Mouse (Mus musculus) cerebellum, adult 11-12 months (tissue): ENCODE measurements around the gene St6galnac1.
"Not testable (repeated sequence)": the region's sequence is repeated elsewhere in the genome, so short reads cannot be mapped to it uniquely, and the experiment has no call there.

Experiments used
- DNase-seq: peaks from one replicate; pipeline ENCODE4 v3.0.0; 2022

St6galnac1 gene

GRCm38 (mm10) chr11:116807116-116807515, 31.8 kb upstream of the St6galnac1 start:
- no peak for DNase-seq

GRCm38 (mm10) chr11:116806136-116807071, 31.1 kb upstream of the St6galnac1 start:
- no peak for DNase-seq

- no peak for DNase-seq
Measured at GRCm38 (mm10) chr11:116802709-116803108, 27.4 kb upstream of the St6galnac1 start.

GRCm38 (mm10) chr11:116801106-116801505, 25.8 kb upstream of the St6galnac1 start:
- DNase-seq = no peak

DNA sequence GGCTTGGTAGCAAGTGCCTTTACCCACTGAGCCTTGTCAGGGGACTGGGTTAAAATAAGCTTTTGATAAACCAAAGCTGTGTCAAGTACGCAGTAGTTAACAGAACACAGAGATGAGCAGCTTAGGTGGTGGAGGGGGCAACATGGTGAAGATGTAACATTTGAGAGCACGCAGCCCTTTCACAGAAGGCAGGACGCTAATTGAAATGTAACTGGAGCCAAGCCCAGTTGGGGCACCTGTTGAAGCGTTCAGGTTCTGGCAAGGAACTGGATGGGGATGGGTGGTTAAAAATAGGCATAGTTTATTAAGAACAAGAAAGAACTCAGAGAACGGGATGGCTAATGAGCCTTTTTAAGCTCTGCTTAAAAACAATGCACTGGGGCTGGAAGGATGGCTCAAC, 24.1 kb upstream of the St6galnac1 start:
- no peak for DNase-seq

- DNase-seq = no peak
Measured at GRCm38 (mm10) chr11:116784221-116784620, 8.9 kb upstream of the St6galnac1 start.

DNA sequence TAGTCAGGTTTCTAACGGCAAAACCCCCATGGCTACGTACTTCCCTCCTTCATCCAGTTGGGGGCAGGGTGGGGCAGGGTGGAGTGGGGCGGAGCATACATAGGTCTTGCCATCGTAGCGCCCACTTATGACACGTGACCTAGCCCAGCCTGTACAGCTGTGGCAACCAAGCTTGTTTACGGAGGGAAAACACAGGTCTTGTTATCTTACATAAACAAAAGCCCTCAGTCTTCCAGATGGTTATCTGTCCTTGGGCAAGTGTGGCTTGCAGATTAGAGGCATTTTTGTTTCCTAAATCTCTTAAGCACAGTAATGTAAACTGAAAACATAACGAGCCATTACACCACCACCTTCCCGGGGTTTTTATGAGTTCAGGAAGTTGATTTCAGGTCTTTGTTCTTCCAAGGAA, 7.4 kb upstream of the St6galnac1 start:
- DNase-seq = no peak

DNA sequence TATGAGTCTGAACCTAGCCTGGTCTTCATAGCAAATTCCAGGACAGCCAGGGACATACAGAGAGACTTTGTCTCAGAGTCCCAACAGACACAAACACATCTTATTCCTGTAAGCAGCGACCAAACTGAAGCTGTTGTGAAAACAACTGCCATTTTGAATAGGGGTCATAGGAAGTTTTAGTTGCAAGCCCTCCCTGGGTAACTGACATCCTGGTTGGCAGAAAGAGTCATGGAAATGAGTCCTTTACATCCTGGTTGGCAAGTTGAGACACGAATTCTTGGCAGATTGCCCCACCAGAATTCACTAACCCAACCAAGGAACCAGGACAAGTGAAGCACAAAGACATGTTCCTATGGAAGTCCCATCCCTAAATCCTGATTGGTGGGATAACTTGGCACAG, 2.1 kb downstream of the St6galnac1 start:
- DNase-seq = no peak

DNA sequence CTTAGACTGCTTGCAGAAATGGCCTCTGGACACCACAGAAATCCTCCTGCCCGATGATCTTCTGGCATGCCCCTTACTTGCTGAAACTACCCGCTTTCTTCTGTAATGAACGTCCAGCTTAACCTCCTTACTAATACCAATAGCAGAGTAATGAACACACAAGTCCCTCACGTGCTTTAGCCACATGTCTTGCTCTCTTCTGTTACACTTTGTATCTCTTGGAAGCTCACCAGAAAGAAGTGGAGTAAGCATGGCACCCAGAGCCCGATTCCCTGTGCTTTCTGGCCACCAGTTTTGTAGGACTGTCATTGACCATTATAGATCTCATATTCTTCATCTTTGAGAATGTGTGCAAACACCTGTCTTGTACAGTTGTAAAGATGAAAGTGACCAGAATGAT, 5.4 kb downstream of the St6galnac1 start:
- DNase-seq = no peak

DNA sequence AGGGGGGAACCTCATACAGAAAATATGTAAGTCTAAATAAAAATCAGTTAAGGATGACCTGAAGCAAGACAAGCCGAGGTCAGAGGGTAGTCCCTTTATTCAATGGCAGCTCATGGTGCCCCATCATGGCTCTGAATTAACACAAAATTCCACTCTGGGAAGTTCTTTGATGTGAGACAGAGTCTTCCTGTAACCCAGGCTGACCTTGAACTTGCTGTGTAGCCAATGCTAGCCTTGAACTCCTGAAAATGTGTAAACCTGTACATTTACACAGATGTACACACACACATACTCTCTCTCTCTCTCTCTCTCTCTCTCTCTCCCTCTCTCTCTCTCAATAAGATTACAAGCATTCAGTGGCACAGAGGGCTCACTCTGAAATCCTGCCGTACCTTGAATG, 10.4 kb downstream of the St6galnac1 start:
- no peak for DNase-seq

DNA sequence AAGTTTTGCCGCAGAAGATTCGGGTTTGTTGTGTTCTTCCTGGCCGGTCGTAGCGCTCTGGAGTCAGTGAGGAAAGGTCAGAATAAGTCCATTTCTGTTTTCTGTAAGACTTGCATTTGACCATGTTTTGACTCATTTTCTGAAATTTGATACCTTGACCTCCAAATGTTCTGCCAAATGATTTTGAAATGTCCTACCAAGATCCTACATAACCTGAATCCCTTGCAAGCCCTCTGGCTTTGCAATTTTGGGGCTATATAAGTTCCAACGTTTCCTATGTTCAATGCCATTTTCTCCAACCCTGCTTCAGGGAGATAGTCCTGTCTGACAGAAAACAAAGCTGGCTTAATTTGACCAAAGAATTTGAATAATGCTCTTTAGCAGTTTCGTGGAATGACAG, 11.0 kb downstream of the St6galnac1 start:
- no peak for DNase-seq

DNA sequence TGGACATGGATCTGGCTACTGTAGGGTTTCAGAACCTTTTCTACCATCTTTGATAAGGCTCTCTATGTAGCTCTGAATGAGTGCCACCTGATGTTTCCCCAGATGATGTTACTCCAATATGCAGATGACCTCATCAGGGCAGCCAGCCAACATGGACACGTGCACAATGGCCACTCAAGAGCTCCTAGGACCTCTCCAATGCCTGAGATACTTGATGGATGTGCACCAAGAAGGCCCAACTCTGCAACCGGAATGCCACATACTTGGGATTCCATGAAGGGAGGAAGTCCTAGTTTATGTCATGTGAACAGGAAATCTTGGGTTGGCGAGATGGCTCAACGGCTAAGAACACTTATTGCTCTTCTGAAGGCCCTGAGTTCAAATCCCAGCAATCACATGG, 20.1 kb downstream of the St6galnac1 start:
- no peak for DNase-seq

GRCm38 (mm10) chr11:116753674-116754470, 21.4 kb downstream of the St6galnac1 start:
- no peak for DNase-seq

- no peak for DNase-seq
Measured at GRCm38 (mm10) chr11:116749733-116750132, 25.6 kb downstream of the St6galnac1 start.

DNA sequence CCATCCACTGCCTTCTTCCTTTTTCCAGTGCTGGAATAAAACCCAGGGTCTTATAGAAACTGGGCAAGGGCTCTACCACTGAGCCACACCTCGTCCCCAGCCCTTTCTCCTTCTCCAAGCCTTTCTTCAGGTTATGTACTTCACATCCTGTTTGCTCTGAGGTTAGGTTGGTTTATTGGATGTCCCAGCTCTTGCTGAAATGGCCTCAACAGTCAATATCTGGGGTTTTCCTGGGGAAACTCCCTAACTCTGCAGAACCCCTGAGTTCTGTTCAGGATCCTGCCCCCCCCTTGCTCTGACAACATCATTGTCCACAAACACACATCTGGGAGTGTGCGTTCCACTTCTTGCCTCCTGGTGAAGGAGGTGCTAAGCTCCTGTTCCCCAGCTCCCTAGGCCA, 26.6 kb downstream of the St6galnac1 start:
- DNase-seq = not testable (repeated sequence)

GRCm38 (mm10) chr11:116746822-116747221, 28.5 kb downstream of the St6galnac1 start:
- DNase-seq = not testable (repeated sequence)

DNA sequence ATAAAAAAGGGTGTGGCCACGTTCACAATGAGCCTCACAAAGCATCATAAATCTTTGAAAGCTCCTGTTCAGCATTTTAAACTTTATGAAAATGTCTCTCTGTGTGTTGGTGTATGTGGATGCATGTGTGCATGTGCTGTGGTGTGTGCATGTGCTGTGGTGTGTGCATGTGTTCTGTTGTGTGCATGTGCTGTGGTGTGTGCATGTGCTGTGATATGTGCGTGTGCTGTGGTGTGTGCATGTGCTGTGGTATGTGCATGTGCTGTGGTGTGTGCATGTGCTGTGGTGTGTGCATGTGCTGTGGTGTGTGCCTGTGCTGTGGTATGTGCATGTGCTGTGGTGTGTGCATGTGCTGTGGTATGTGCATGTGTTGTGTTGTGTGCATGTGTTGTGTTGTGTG, 29.9 kb downstream of the St6galnac1 start:
- not testable (repeated sequence) for DNase-seq

DNA sequence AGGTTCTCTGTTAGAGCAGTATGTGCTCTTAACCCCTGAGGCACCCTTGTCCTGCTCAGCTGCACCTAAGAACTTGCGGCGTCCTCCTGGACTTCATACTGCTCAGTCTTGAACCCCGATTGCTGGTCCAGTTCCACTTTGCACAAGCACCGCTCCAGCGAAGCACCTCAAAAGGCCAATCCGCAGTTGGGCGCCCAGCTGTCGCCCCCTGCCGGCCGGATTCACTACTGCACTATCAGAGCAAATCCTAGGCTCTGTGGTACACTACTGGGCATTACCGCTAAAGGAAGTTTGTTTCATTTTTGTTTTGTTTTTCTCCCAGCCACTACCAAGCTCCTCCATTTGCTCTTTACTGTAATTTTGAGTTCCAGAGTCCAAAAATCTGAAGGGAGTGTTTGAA, 36.9 kb downstream of the St6galnac1 start:
- DNase-seq = no peak

DNA sequence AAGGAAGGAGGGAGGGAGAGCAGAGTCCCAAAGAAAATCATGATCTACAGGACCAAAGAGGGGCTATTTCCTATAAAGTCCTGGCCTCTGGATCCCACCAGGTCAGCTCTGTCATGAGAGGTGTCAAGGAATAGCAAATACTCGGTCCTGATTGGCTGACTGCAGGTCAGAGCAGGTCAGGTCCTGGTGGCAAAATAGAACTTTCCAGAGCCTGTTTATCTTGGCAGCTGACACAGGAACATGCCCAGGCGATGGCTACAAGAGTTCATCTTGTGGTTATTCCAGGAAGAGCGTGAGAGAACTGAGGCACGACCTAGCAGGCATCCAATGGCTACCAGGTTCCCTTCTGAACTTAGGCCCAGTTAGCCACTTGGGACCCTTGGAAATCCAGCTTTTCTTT, 42.8 kb downstream of the St6galnac1 start:
- no peak for DNase-seq

- DNase-seq = not testable (repeated sequence)
Measured at GRCm38 (mm10) chr11:116731060-116731580, 44.2 kb downstream of the St6galnac1 start.

- DNase-seq = no peak
Measured at GRCm38 (mm10) chr11:116729276-116730008, 45.9 kb downstream of the St6galnac1 start.

DNA sequence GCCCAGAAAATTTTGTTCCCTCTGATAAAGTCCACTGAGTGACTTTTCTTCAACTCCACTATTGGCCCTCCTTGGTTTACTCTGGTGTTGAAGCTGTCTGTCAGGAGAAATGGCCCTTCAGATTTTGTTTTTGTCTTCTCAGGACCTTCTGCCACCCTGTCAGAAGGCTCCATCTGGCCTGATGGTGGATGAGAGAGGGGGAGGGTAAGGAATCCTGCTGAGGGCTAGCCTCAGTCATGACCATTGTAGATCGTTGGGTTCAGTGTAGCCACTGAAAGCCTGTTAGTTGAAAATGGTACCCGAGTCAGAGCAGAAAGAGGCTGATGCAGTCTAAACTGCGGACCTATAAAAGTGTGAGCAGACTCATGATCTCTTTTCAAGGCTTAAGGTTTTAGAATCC, 49.2 kb downstream of the St6galnac1 start:
- DNase-seq = no peak
